Mouse (Mus musculus) 3T3-L1 (cell line): ENCODE measurements around the gene Sh2d1b2.
A peak's percentile ranks its signal among the peaks of the same experiment; 100 is the strongest.
"Not testable (repeated sequence)": the region's sequence is repeated elsewhere in the genome, so short reads cannot be mapped to it uniquely, and the experiment has no call there.

Experiments used
- DNase-seq: peaks from one replicate; pipeline ENCODE4 v3.0.0-alpha.2; 2015; ENCODE audit warnings: low read depth, low spot score

Sh2d1b2 gene

GRCm38 (mm10) chr1:170232688-170233087, at the start of gene Sh2d1b2:
Sh2d1b2 (plus strand) TSS chr1:170232749.
- not testable (repeated sequence) for DNase-seq

- DNase-seq, result no peak
Observed at GRCm38 (mm10) chr1:170185137-170185536, 47.4 kb upstream of the Sh2d1b2 start.

- DNase-seq, result no peak
Observed at GRCm38 (mm10) chr1:170186531-170186930, 46.0 kb upstream of the Sh2d1b2 start.

GRCm38 (mm10) chr1:170188601-170189000, 43.9 kb upstream of the Sh2d1b2 start:
- DNase-seq, result peak; percentile 98

GRCm38 (mm10) chr1:170190225-170190624, 42.3 kb upstream of the Sh2d1b2 start:
- no peak for DNase-seq

GRCm38 (mm10) chr1:170191925-170192324, 40.6 kb upstream of the Sh2d1b2 start:
- DNase-seq, result no peak

GRCm38 (mm10) chr1:170196211-170196610, 36.3 kb upstream of the Sh2d1b2 start:
- no peak for DNase-seq

GRCm38 (mm10) chr1:170200379-170200778, 32.2 kb upstream of the Sh2d1b2 start:
- DNase-seq, result peak; percentile 79

- no peak for DNase-seq
Observed at GRCm38 (mm10) chr1:170206395-170206794, 26.2 kb upstream of the Sh2d1b2 start.

- no peak for DNase-seq
Observed at GRCm38 (mm10) chr1:170213181-170213879, 19.2 kb upstream of the Sh2d1b2 start.

- DNase-seq, result peak; percentile 27
Observed at GRCm38 (mm10) chr1:170214383-170214756, 18.2 kb upstream of the Sh2d1b2 start.

GRCm38 (mm10) chr1:170214757-170215522, 17.6 kb upstream of the Sh2d1b2 start, which contains the start of gene Uhmk1:
Uhmk1 (minus strand) TSS chr1:170215397.
- DNase-seq, result peak; percentile 86

GRCm38 (mm10) chr1:170215590-170215989, 17.0 kb upstream of the Sh2d1b2 start:
- peak; percentile 19 for DNase-seq

GRCm38 (mm10) chr1:170218091-170218884, 14.3 kb upstream of the Sh2d1b2 start:
- peak; percentile 67 for DNase-seq

- no peak for DNase-seq
Observed at GRCm38 (mm10) chr1:170220351-170220750, 12.2 kb upstream of the Sh2d1b2 start.

- no peak for DNase-seq
Observed at GRCm38 (mm10) chr1:170223276-170223675, 9.3 kb upstream of the Sh2d1b2 start.

GRCm38 (mm10) chr1:170245016-170245415, 12.5 kb downstream of the Sh2d1b2 start:
- DNase-seq, result no peak

- DNase-seq, result no peak
Observed at GRCm38 (mm10) chr1:170254893-170255559, 22.5 kb downstream of the Sh2d1b2 start.

- DNase-seq, result peak; percentile 87
Observed at GRCm38 (mm10) chr1:170255560-170255910, 23.0 kb downstream of the Sh2d1b2 start.

- DNase-seq, result no peak
Observed at GRCm38 (mm10) chr1:170270281-170270680, 37.7 kb downstream of the Sh2d1b2 start.

- DNase-seq, result no peak
Observed at GRCm38 (mm10) chr1:170270696-170271095, 38.1 kb downstream of the Sh2d1b2 start.

- no peak for DNase-seq
Observed at GRCm38 (mm10) chr1:170273252-170273651, 40.7 kb downstream of the Sh2d1b2 start.
